Mouse (Mus musculus) liver, postnatal 0 days (tissue): ENCODE data around the gene Fam189a1.

Experiments
- CTCF ChIP-seq: sonication (generic); IDR thresholded peaks from 2 replicates; pipeline ENCODE4 v1.5.1; 2016; ENCODE audit warnings: antibody characterized with exemption, low read depth
- EP300 ChIP-seq: IDR thresholded peaks from 2 replicates; pipeline ENCODE4 v1.6.1; 2016; ENCODE audit warnings: antibody characterized with exemption, low read depth, mild to moderate bottlenecking

GRCm38 (mm10) chr7:65029985-65030384 is 126.4 kb downstream of the Fam189a1 start:
- TF ChIP-seq CTCF (no peak), EP300 (no peak)
